Mouse (Mus musculus) small intestine, adult 2 months (tissue): ENCODE measurements around the gene Speer4e.
"Not testable (repeated sequence)": the region's sequence is repeated elsewhere in the genome, so short reads cannot be mapped to it uniquely, and the experiment has no call there.

ENCODE experiments used
- CTCF ChIP-seq: fragments of 200-500 bp; IDR thresholded peaks from 2 replicates; pipeline ENCODE4 v1.5.1; 2012; ENCODE audit warnings: low read depth, mild to moderate bottlenecking, control low read depth, inconsistent platforms, low read length, moderate library complexity, mixed read lengths; ENCODE audit not compliant: insufficient replicate concordance, insufficient read length; ENCODE audit errors: extremely low read depth
- POLR2A ChIP-seq: fragments of 200-500 bp; IDR thresholded peaks from 2 replicates; pipeline ENCODE4 v1.6.1; 2012; ENCODE audit warnings: low read depth, mild to moderate bottlenecking, control low read depth, inconsistent platforms, low read length, moderate library complexity

GRCm38 (mm10) chr5:14953587-14953986 is 15.4 kb upstream of the Speer4e start:
- not testable (repeated sequence) for TF ChIP-seq CTCF, POLR2A
